Mouse (Mus musculus): ENCODE results near the gene Apoa1. TPM values are rescaled to one million over a fixed set of nuclear protein-coding genes. Genes with fewer than 3 reads are reported as not detected.

Apoa1 gene
- polyA plus RNA-seq, 1 experiment from 2014 or later, result 1.7 TPM

DNA sequence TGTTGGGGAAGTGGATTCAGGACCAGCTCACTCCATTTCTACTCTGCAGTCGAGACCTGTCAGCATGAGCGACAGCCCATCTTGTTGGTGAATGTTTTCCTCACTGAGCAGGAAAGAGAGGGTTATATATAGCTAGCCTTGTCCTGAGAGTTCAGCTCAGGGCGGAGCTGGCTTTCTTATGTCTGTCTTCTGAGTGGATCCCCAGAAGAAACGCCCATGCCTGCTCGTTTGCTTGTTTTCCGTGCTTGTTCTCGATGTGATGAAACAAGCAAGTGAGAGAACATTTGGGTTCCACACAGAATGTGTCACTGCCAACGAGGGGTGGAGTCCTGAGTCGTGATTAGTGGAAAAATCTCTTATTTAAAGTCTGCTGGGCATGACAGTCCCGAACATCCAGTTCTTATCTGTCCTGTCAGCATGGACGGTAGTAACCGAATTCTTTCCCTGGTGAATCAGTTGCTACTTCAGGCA, 31.6 kb upstream of the Apoa1 start:
- Histone ChIP-seq H3K9ac (no peak overlapping the region), H3K4me3 (no peak overlapping the region), H3K27ac (no peak overlapping the region), H3K27me3 (no peaks in the 10 kb centered on the region), H3K4me2 (replicated peaks) (no peak overlapping the region), H3K4me1 (no peaks in the 10 kb centered on the region), H3K9me3 (replicated peaks) (no peaks in the 10 kb centered on the region), H3K36me3 (peaks cover 60% of the 10 kb centered on the region)
- WGBS, result 86% methylated on average over 12 of the region's 12 CpGs
- ATAC-seq (ENCODE audit: low FRiP score), result no peak

DNA sequence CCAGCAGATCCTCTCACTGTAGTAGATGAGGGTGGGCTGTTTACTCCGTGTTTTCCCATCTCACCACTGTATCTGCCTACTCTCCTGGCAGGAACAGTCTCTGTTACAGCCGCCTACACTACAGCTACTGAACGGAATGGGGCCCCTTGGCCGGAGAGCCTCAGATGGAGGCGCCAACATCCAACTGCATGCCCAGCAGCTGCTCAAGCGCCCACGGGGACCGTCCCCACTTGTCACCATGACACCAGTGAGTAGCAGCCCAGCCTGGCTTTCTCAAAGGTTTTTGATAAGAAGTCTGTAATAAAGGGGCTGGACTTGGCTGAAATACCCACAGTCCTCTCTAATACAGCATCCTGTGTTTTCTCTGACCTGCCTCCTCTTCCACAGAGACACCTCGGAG, 29.9 kb upstream of the Apoa1 start:
- no peaks in the 10 kb centered on the region for H3K27me3 ChIP-seq
- H3K27ac ChIP-seq, result no peak overlapping the region
- H3K9me3 ChIP-seq (replicated peaks), result no peaks in the 10 kb centered on the region
- H3K36me3 ChIP-seq, result peaks cover 76% of the 10 kb centered on the region
- WGBS, result 85% methylated on average over 9 of the region's 9 CpGs
- H3K4me2 ChIP-seq (replicated peaks), result no peak overlapping the region
- no peak overlapping the region for H3K9ac ChIP-seq
- H3K4me1 ChIP-seq, result no peaks in the 10 kb centered on the region
- ATAC-seq (ENCODE audit: low FRiP score), result no peak
- H3K4me3 ChIP-seq, result no peak overlapping the region

DNA sequence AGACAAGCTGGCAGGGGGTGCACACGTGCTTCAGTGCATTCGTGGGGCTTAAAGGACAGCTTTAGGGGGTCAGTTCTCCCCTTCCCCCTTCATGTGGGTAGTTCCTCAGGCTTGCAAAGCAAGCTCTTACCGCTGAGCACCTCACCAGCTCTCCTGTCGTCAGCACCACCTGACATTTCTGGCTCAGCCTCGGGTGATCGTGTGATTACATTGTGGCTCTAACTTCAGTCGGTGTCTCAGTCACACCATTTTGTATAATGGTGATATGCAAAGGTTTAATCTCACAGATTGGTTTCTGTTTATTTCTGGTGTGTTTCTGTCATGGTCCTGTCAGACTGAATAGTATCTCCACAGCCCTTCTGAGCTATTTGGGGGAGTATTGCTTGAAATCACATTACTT, 29.4 kb upstream of the Apoa1 start:
- H3K36me3 ChIP-seq, result peaks cover 79% of the 10 kb centered on the region
- H3K4me3 ChIP-seq, result no peak overlapping the region
- no peaks in the 10 kb centered on the region for H3K4me1 ChIP-seq
- ATAC-seq (ENCODE audit: low FRiP score), result no peak
- H3K9ac ChIP-seq, result no peak overlapping the region
- WGBS, result 88% methylated on average over 7 of the region's 7 CpGs
- no peaks in the 10 kb centered on the region for H3K9me3 ChIP-seq (replicated peaks)
- no peak overlapping the region for H3K4me2 ChIP-seq (replicated peaks)
- H3K27ac ChIP-seq, result no peak overlapping the region
- H3K27me3 ChIP-seq, result no peaks in the 10 kb centered on the region

GRCm38 (mm10) chr9:46199609-46200008, 28.8 kb upstream of the Apoa1 start:
- no peak overlapping the region for H3K27ac ChIP-seq
- no peak overlapping the region for H3K4me2 ChIP-seq (replicated peaks)
- no peak overlapping the region for H3K9ac ChIP-seq
- 95% methylated on average over 2 of the region's 2 CpGs for WGBS
- H3K4me1 ChIP-seq, result no peaks in the 10 kb centered on the region
- H3K4me3 ChIP-seq, result no peak overlapping the region
- peaks cover 84% of the 10 kb centered on the region for H3K36me3 ChIP-seq
- no peak for ATAC-seq (ENCODE audit: low FRiP score)
- H3K9me3 ChIP-seq (replicated peaks), result no peaks in the 10 kb centered on the region
- no peaks in the 10 kb centered on the region for H3K27me3 ChIP-seq

DNA sequence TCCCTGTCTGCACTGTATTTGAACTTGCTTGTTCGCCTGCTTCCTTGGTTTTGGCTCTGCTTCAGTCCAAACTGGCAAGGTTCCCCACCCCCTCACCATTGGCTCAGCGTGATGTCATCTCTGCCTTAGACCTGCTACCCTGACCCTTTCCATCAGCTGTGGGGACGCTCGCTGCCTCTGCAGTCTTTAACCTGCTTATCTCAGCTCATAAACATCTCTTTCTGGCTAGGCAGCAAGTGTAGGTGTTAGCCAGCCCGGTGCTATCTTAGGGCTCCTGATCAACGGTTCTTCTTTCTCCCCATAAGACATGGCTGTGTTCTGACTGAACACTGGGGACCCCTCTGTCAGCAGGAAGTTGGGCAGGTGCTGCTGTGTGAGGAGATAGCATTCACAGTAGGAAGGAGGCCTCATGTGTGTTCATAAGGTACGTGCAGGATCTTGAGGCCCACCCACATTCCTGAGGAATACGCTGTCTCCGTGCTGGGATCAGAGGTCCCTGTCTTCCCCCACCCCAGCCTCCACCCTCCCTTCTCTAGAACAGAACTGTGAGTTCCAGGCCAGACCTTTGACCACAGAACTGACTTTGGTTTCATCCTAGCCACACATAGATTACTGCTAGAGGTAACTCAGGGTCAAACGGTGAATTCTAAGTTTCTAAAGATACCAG, 21.4 kb upstream of the Apoa1 start:
- Histone ChIP-seq H3K27me3 (no peaks in the 10 kb centered on the region), H3K4me3 (no peak overlapping the region), H3K4me1 (no peaks in the 10 kb centered on the region), H3K9me3 (replicated peaks) (no peaks in the 10 kb centered on the region), H3K36me3 (peaks cover 78% of the 10 kb centered on the region), H3K4me2 (replicated peaks) (no peak overlapping the region), H3K9ac (no peak overlapping the region), H3K27ac (no peak overlapping the region)
- 82% methylated on average over 10 of the region's 10 CpGs for WGBS
- ATAC-seq (ENCODE audit: low FRiP score), result no peak

- H3K4me3 ChIP-seq, result no peak overlapping the region
- ATAC-seq (ENCODE audit: low FRiP score), result no peak
- H3K27ac ChIP-seq, result no peak overlapping the region
- H3K4me1 ChIP-seq, result no peaks in the 10 kb centered on the region
- no peak overlapping the region for H3K9ac ChIP-seq
- no peaks in the 10 kb centered on the region for H3K27me3 ChIP-seq
- peaks cover 78% of the 10 kb centered on the region for H3K36me3 ChIP-seq
- WGBS, result 90% methylated on average over 6 of the region's 6 CpGs
- no peak overlapping the region for H3K4me2 ChIP-seq (replicated peaks)
- no peaks in the 10 kb centered on the region for H3K9me3 ChIP-seq (replicated peaks)
Measured at GRCm38 (mm10) chr9:46207501-46207869, 20.9 kb upstream of the Apoa1 start.

DNA sequence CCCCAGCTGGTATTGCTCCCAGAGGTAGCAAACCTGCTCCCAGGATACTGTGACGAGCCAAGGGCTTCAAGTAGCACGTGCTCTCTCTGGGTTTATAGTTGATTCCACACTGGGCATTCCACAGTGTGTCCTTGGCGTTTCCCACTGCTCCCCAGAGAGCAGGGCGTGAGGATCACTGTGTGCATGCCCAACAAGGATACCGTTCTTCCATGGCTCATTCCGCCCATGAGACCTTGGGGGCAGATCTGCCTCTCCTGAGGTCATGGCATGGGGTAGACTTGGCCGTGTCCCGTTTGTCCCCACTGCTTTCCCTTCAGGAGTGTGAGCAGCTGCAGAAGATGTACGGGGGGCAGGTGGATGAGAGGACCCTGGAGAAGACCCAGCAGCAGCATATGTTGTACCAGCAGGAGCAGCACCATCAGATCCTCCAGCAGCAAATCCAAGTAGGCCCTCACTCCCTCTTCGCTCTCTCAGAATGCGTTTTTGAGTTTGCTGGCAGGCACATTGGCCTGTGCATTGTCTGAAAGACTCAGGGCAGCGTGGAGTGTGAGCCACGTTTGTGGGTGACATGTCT, 19.9 kb upstream of the Apoa1 start:
- H3K27me3 ChIP-seq, result no peaks in the 10 kb centered on the region
- 81% methylated on average over 13 of the region's 13 CpGs for WGBS
- H3K9me3 ChIP-seq (replicated peaks), result no peaks in the 10 kb centered on the region
- peaks cover 78% of the 10 kb centered on the region for H3K36me3 ChIP-seq
- no peaks in the 10 kb centered on the region for H3K4me1 ChIP-seq
- H3K4me2 ChIP-seq (replicated peaks), result no peak overlapping the region
- no peak overlapping the region for H3K27ac ChIP-seq
- H3K9ac ChIP-seq, result no peak overlapping the region
- ATAC-seq (ENCODE audit: low FRiP score), result no peak
- H3K4me3 ChIP-seq, result no peak overlapping the region

GRCm38 (mm10) chr9:46210473-46210872, 17.9 kb upstream of the Apoa1 start:
- ATAC-seq (ENCODE audit: low FRiP score), result no peak
- 89% methylated on average over 12 of the region's 12 CpGs for WGBS
- peaks cover 80% of the 10 kb centered on the region for H3K36me3 ChIP-seq
- no peak overlapping the region for H3K4me3 ChIP-seq
- no peaks in the 10 kb centered on the region for H3K27me3 ChIP-seq
- H3K9ac ChIP-seq, result no peak overlapping the region
- H3K27ac ChIP-seq, result no peak overlapping the region
- H3K9me3 ChIP-seq (replicated peaks), result no peaks in the 10 kb centered on the region
- no peaks in the 10 kb centered on the region for H3K4me1 ChIP-seq
- H3K4me2 ChIP-seq (replicated peaks), result no peak overlapping the region

DNA sequence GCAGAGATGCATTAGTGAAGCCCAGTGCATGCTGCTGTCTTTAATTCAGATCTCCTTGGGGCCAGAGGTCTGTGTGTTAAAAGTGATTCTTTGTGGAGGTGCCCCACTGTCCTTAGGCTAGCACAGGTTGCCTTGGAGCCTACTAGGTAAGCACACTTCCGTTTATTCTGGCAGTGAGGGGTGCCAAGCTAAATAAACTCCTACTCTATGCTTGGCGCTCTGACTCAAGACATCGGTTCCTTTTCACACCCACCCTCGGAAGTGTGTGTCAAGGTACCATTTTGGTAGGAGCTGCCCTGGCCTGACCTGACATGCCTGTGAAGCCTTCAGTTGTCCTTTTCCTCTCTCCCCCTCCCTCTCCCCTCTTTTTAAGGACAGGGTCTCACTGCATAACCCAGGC, 14.1 kb upstream of the Apoa1 start:
- Histone ChIP-seq H3K9me3 (replicated peaks) (no peaks in the 10 kb centered on the region), H3K4me3 (no peak overlapping the region), H3K27me3 (no peaks in the 10 kb centered on the region), H3K27ac (no peak overlapping the region), H3K36me3 (peaks cover 58% of the 10 kb centered on the region), H3K4me1 (no peaks in the 10 kb centered on the region), H3K4me2 (replicated peaks) (no peak overlapping the region), H3K9ac (no peak overlapping the region)
- no peak for ATAC-seq (ENCODE audit: low FRiP score)
- 90% methylated on average over 4 of the region's 4 CpGs for WGBS

GRCm38 (mm10) chr9:46214946-46215337, 13.4 kb upstream of the Apoa1 start:
- no peak overlapping the region for H3K4me2 ChIP-seq (replicated peaks)
- H3K4me1 ChIP-seq, result no peaks in the 10 kb centered on the region
- ATAC-seq (ENCODE audit: low FRiP score), result no peak
- H3K27me3 ChIP-seq, result no peaks in the 10 kb centered on the region
- H3K9ac ChIP-seq, result no peak overlapping the region
- H3K36me3 ChIP-seq, result peaks cover 55% of the 10 kb centered on the region
- H3K9me3 ChIP-seq (replicated peaks), result no peaks in the 10 kb centered on the region
- WGBS, result 92% methylated on average over 10 of the region's 10 CpGs
- H3K4me3 ChIP-seq, result no peak overlapping the region
- no peak overlapping the region for H3K27ac ChIP-seq

DNA sequence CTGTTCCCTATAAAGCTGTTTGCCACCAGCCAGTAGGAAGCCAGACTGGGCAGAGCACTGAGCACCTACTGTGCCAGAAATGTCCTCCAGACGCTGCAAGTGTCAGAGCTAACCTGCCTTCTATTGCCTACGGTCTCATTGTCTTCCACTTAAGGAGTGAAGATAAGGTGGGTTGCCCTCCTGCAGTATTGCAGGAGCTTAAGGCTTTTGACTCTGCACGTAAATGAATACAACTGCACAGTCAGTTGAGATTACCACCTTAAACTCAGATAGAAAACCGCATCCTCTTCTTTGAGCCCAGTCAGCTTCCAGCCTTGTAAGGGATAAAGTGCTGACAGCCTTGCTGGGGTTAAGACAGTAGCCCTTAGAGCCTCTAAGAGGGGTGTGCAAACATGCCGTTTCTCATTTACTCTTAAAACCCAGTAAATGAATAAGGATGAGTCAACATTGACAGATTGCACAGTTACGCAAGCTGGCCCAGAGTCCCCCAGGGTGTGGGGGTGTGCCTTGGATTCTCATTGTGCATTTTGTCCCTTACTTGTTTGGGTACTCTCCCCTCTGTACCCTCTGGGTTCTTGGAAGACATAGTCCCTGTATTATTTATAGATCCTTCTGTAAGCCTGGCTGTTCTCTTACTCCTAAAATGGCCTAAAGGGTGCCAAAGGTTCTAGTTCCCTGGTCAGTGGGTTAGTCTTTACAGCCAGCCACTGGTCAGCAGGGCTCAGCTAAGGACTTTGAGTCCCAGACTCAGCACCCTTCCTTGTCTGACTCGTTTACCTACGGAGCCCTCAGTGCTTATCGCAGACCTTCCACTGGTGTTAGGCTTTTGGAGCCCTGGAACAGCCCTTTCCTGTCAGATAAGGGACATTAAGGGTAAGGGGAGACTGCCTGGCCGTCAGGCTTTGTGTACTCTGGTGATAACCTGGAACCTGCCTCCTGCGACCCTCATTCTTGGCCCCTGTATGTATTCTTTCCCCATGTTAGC, 12.8 kb upstream of the Apoa1 start:
- H3K36me3 ChIP-seq, result peaks cover 54% of the 10 kb centered on the region
- H3K4me1 ChIP-seq, result no peaks in the 10 kb centered on the region
- H3K9me3 ChIP-seq (replicated peaks), result no peaks in the 10 kb centered on the region
- no peak for ATAC-seq (ENCODE audit: low FRiP score)
- WGBS, result 84% methylated on average over 11 of the region's 11 CpGs
- no peaks in the 10 kb centered on the region for H3K27me3 ChIP-seq
- no peak overlapping the region for H3K4me3 ChIP-seq
- H3K9ac ChIP-seq, result no peak overlapping the region
- no peak overlapping the region for H3K27ac ChIP-seq
- H3K4me2 ChIP-seq (replicated peaks), result no peak overlapping the region

- H3K27me3 ChIP-seq, result no peaks in the 10 kb centered on the region
- H3K9ac ChIP-seq, result no peak overlapping the region
Measured at GRCm38 (mm10) chr9:46216744-46217470, 11.5 kb upstream of the Apoa1 start.

More at GRCm38 (mm10) chr9:46216744-46217470, 11.5 kb upstream of the Apoa1 start:
- Histone ChIP-seq H3K4me2 (replicated peaks) (no peak overlapping the region), H3K27ac (no peak overlapping the region), H3K36me3 (peaks cover 54% of the 10 kb centered on the region), H3K4me1 (no peaks in the 10 kb centered on the region), H3K9me3 (replicated peaks) (no peaks in the 10 kb centered on the region), H3K4me3 (no peak overlapping the region)
- no peak for ATAC-seq (ENCODE audit: low FRiP score)
- WGBS, result 97% methylated on average over 13 of the region's 13 CpGs

All from hindbrain, embryonic 12.5 days (tissue).